Mouse (Mus musculus) myocyte (in vitro differentiated cells): Measurements from ENCODE around the gene Slc37a1. TPM values are rescaled to one million over a fixed set of nuclear protein-coding genes. Genes with fewer than 3 reads are reported as not detected.
"Not testable (repeated sequence)": the region's sequence is repeated elsewhere in the genome, so short reads cannot be mapped to it uniquely, and the experiment has no call there.

ENCODE experiments used
- H3K27me3 ChIP-seq: one replicate; pipeline ENCODE4 v1.6.1; 2011; ENCODE audit not compliant: control insufficient read depth, insufficient read depth, insufficient read length
- H3K36me3 ChIP-seq: one replicate; pipeline ENCODE4 v1.6.1; 2011; ENCODE audit not compliant: control insufficient read depth, insufficient read depth
- H3K4me2 ChIP-seq: one replicate; pipeline ENCODE4 v1.6.1; 2011; ENCODE audit warnings: low read depth, control low read depth
- H3K4me3 ChIP-seq: one replicate; pipeline ENCODE4 v1.5.1; 2011; ENCODE audit warnings: mild to moderate bottlenecking, control low read depth, moderate library complexity
- H3K79me2 ChIP-seq: one replicate; pipeline ENCODE4 v1.6.1; 2011; ENCODE audit not compliant: control insufficient read depth, insufficient read depth
- H3ac ChIP-seq: one replicate; pipeline ENCODE4 v1.6.1; 2011; ENCODE audit not compliant: control insufficient read depth, insufficient read length
- CEBPB ChIP-seq: IDR thresholded peaks from 2 replicates; pipeline ENCODE4 v1.6.1; 2011; ENCODE audit warnings: mild to moderate bottlenecking, moderate library complexity; ENCODE audit not compliant: poor library complexity, insufficient read depth, severe bottlenecking
- E2F4 ChIP-seq: IDR thresholded peaks from one replicate; pipeline ENCODE4 v1.6.1; 2011; ENCODE audit warnings: mild to moderate bottlenecking, control low read depth, moderate library complexity; ENCODE audit not compliant: insufficient read depth
- MAX ChIP-seq: IDR thresholded peaks from one replicate; pipeline ENCODE4 v1.6.1; 2011; ENCODE audit warnings: low read depth, mild to moderate bottlenecking, control low read depth
- MYOD1 ChIP-seq, 3 experiments: IDR thresholded peaks; one replicate each; pipeline ENCODE4 v1.6.1; 2011; ENCODE audit warnings: control low read depth in 2 of 3, low read depth in 2 of 3, mild to moderate bottlenecking in 2 of 3, moderate library complexity in 1 of 3; ENCODE audit not compliant: insufficient read length in 2 of 3, control insufficient read depth in 1 of 3
- MYOG ChIP-seq, 3 experiments: IDR thresholded peaks; one replicate each; pipeline ENCODE4 v1.6.1; 2011; ENCODE audit warnings: control low read depth in 2 of 3, low read depth in 2 of 3, mild to moderate bottlenecking in 2 of 3; ENCODE audit not compliant: insufficient read length in 2 of 3, control insufficient read depth in 1 of 3, insufficient read depth in 1 of 3
- POLR2A ChIP-seq: IDR thresholded peaks from one replicate; pipeline ENCODE4 v1.6.1; 2011; ENCODE audit warnings: low read depth, mild to moderate bottlenecking, control low read depth, moderate library complexity; ENCODE audit not compliant: insufficient read length
- POLR2AphosphoS2 ChIP-seq: IDR thresholded peaks from one replicate; pipeline ENCODE4 v1.6.1; 2011; ENCODE audit warnings: low read depth, control low read depth; ENCODE audit not compliant: insufficient read length
- REST ChIP-seq: IDR thresholded peaks from one replicate; pipeline ENCODE4 v1.6.1; 2011; ENCODE audit warnings: mild to moderate bottlenecking, control low read depth, moderate library complexity; ENCODE audit not compliant: insufficient read depth, insufficient read length
- SRF ChIP-seq: IDR thresholded peaks from one replicate; pipeline ENCODE4 v1.6.1; 2011; ENCODE audit warnings: low read depth; ENCODE audit not compliant: control insufficient read depth, insufficient read length
- TCF12 ChIP-seq: IDR thresholded peaks from one replicate; pipeline ENCODE4 v1.6.1; 2011; ENCODE audit warnings: mild to moderate bottlenecking, control low read depth; ENCODE audit not compliant: poor library complexity, insufficient read depth, severe bottlenecking
- TCF3 ChIP-seq: IDR thresholded peaks from one replicate; pipeline ENCODE4 v1.6.1; 2011; ENCODE audit warnings: low read depth, control low read depth; ENCODE audit not compliant: insufficient read length
- USF1 ChIP-seq: IDR thresholded peaks from one replicate; pipeline ENCODE4 v1.6.1; 2011; ENCODE audit warnings: low read depth, mild to moderate bottlenecking, control low read depth, moderate library complexity
- polyA plus RNA-seq: library from polyadenylated mRNA; unstranded; fragments of >200 nt; fragmentation: generic; extraction: Trizol; gene quantifications from one replicate; pipeline ENCODE4 v1.2.1, GENCODE M21; 2012; ENCODE audit warnings: missing spikeins

Slc37a1 gene
- polyA plus RNA-seq, 1 experiment = 0.12 TPM

DNA sequence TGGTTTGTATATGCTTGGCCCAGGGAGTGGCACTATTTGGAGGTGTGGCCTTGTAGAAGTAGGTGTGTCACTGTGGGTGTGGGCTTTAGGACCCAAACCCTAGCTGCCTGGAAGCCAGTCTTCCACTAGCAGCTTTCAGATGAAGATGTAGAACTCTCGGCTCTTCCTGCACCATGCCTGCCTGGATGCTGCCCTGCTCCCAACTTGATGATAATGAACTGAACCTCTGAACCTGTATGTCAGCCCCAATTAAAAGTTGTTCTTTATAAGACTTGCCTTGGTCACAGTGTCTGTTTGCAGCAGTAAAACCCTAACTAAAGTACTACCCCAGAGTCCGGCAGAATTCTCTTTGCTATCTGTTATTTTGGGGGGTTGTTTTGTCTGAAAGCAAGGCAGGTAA, 16.8 kb upstream of the Slc37a1 start:
- Histone ChIP-seq H3K4me2 (no peak overlapping the region), H3ac (no peak overlapping the region), H3K4me3 (no peak overlapping the region), H3K79me2 (no peaks in the 10 kb centered on the region), H3K36me3 (no peaks in the 10 kb centered on the region), H3K27me3 (no peaks in the 10 kb centered on the region)
- TF ChIP-seq MYOD1 (IDR thresholded peaks at IDR 0.05; ENCODE audit: control insufficient read depth in 1 of 3, insufficient read length in 2 of 3, low read depth in 2 of 3) = no peak
- TF ChIP-seq MYOG (IDR thresholded peaks at IDR 0.05; ENCODE audit: control insufficient read depth in 1 of 3, insufficient read depth in 1 of 3, insufficient read length in 2 of 3, low read depth in 2 of 3) = no peak
- no peak for TF ChIP-seq POLR2A
- TF ChIP-seq E2F4 = no peak
- no peak for TF ChIP-seq TCF3
- TF ChIP-seq USF1 = no peak
- TF ChIP-seq TCF12 = no peak
- TF ChIP-seq CEBPB = no peak
- no peak for TF ChIP-seq REST
- no peak for TF ChIP-seq SRF
- TF ChIP-seq POLR2AphosphoS2 = no peak
- TF ChIP-seq MAX = no peak

GRCm38 (mm10) chr17:31270246-31270645, 16.3 kb upstream of the Slc37a1 start:
- H3K79me2 ChIP-seq = no peaks in the 10 kb centered on the region
- H3K27me3 ChIP-seq = no peaks in the 10 kb centered on the region
- H3K4me3 ChIP-seq = no peak overlapping the region
- H3K36me3 ChIP-seq = no peaks in the 10 kb centered on the region
- H3K4me2 ChIP-seq = no peak overlapping the region
- no peak overlapping the region for H3ac ChIP-seq
- TF ChIP-seq MYOG (IDR thresholded peaks at IDR 0.05; ENCODE audit: control insufficient read depth in 1 of 3, insufficient read depth in 1 of 3, insufficient read length in 2 of 3, low read depth in 2 of 3) (no peak), USF1 (no peak), SRF (no peak), MAX (no peak), E2F4 (no peak), TCF3 (no peak), REST (no peak), MYOD1 (IDR thresholded peaks at IDR 0.05; ENCODE audit: control insufficient read depth in 1 of 3, insufficient read length in 2 of 3, low read depth in 2 of 3) (no peak), CEBPB (no peak), TCF12 (no peak), POLR2AphosphoS2 (no peak), POLR2A (no peak)

GRCm38 (mm10) chr17:31270736-31271135, 15.9 kb upstream of the Slc37a1 start:
- H3K79me2 ChIP-seq, H3ac ChIP-seq, H3K27me3 ChIP-seq, H3K4me2 ChIP-seq, H3K36me3 ChIP-seq, H3K4me3 ChIP-seq: not testable (repeated sequence)

- Histone ChIP-seq H3K27me3 (no peaks in the 10 kb centered on the region), H3K4me3 (no peak overlapping the region), H3ac (no peak overlapping the region), H3K4me2 (no peak overlapping the region), H3K36me3 (no peaks in the 10 kb centered on the region), H3K79me2 (no peaks in the 10 kb centered on the region)
- no peak for TF ChIP-seq MAX
- TF ChIP-seq POLR2AphosphoS2 = no peak
- no peak for TF ChIP-seq MYOG (IDR thresholded peaks at IDR 0.05; ENCODE audit: control insufficient read depth in 1 of 3, insufficient read depth in 1 of 3, insufficient read length in 2 of 3, low read depth in 2 of 3)
- TF ChIP-seq REST = no peak
- TF ChIP-seq E2F4 = no peak
- no peak for TF ChIP-seq TCF12
- TF ChIP-seq CEBPB = no peak
Measured at GRCm38 (mm10) chr17:31271136-31271851, 15.3 kb upstream of the Slc37a1 start.

GRCm38 (mm10) chr17:31272416-31273165, 14.0 kb upstream of the Slc37a1 start:
- H3K4me2 ChIP-seq = no peak overlapping the region
- H3K79me2 ChIP-seq = no peaks in the 10 kb centered on the region
- no peak overlapping the region for H3ac ChIP-seq
- no peaks in the 10 kb centered on the region for H3K36me3 ChIP-seq
- no peak overlapping the region for H3K4me3 ChIP-seq
- no peak for TF ChIP-seq TCF3
- no peak for TF ChIP-seq TCF12
- TF ChIP-seq MYOG (IDR thresholded peaks at IDR 0.05; ENCODE audit: control insufficient read depth in 1 of 3, insufficient read depth in 1 of 3, insufficient read length in 2 of 3, low read depth in 2 of 3) = no peak
- TF ChIP-seq USF1 = no peak
- no peak for TF ChIP-seq CEBPB
- no peak for TF ChIP-seq REST
- TF ChIP-seq SRF = no peak
- no peak for TF ChIP-seq E2F4
- TF ChIP-seq POLR2A = no peak
- TF ChIP-seq POLR2AphosphoS2 = no peak
- TF ChIP-seq MYOD1 (IDR thresholded peaks at IDR 0.05; ENCODE audit: control insufficient read depth in 1 of 3, insufficient read length in 2 of 3, low read depth in 2 of 3) = no peak
- no peak for TF ChIP-seq MAX
- H3K27me3 ChIP-seq = no peaks in the 10 kb centered on the region
